In the genomic region with DNA sequence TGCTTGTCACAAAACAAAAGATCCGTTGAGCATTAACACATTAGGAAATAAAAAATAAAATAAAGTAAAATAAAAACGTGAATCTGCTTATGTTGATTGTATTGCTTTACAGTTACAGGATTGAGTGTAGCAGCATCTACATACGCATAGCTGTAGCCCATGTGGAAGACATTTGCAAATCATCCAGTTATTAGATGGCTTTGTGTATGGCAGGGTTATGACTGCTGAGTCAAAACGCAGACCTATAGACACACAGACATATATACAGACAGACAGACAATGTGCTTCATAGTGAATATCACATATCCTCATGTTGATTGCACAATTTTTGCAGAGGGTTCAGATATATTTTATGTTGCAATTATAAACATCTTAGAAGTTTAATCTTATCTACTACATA, we compare ENCODE assay signal across 12 mouse cellular contexts.
DNase-seq lines count a peak whose midpoint lies in the region; ATAC-seq lines count a peak whose summit lies in the region.
"Had no signal": no experiment of that assay in that cellular context is flagged by ENCODE, and none has a peak within 500 bp of the region (broad histone marks: within the 10 kb centered on the region; RNA-seq: fewer than 3 reads in every experiment).

No protein-coding gene starts in this region.

- H3K4me2 ChIP-seq in forebrain, embryonic 12.5 days = peak overlapping the region; percentile 45
- H3K4me2 ChIP-seq in neural tube, embryonic 11.5 days (ENCODE audit: low read depth) = no peak overlapping the region
- peak overlapping the region; percentile 40 for H3K4me2 ChIP-seq in midbrain, embryonic 12.5 days (replicated peaks)
- H3K4me2 ChIP-seq: liver, embryonic 12.5 days had no signal

- H3K36me3 ChIP-seq in forebrain, embryonic 12.5 days (replicated peaks) = no peaks in the 10 kb centered on the region
- no peaks in the 10 kb centered on the region for H3K36me3 ChIP-seq in forebrain, embryonic 10.5 days (replicated peaks)
- no peaks in the 10 kb centered on the region for H3K36me3 ChIP-seq in neural tube, embryonic 11.5 days (ENCODE audit: control insufficient read depth, insufficient read depth, low read length)
- H3K36me3 ChIP-seq in midbrain, embryonic 12.5 days = no peaks in the 10 kb centered on the region
- H3K36me3 ChIP-seq: liver, embryonic 12.5 days had no signal

- peak; percentile 25; the same call in 1 of the 2 replicates for ATAC-seq in forebrain, embryonic 12.5 days (ENCODE audit: low FRiP score)
- peak; percentile 26; the same call in 1 of the 2 replicates for ATAC-seq in neural tube, embryonic 11.5 days (ENCODE audit: insufficient read depth, low FRiP score, low TSS enrichment)
- peak; percentile 41 for ATAC-seq in midbrain, embryonic 12.5 days (ENCODE audit: low FRiP score, low read depth)
- ATAC-seq: intestine, postnatal 0 days; liver, embryonic 12.5 days had no signal

- no peaks in the 10 kb centered on the region for H3K9me3 ChIP-seq in forebrain, embryonic 12.5 days
- H3K9me3 ChIP-seq in forebrain, embryonic 10.5 days = no peaks in the 10 kb centered on the region
- H3K9me3 ChIP-seq in neural tube, embryonic 11.5 days (ENCODE audit: control insufficient read depth, low read length) = no peaks in the 10 kb centered on the region
- H3K9me3 ChIP-seq in midbrain, embryonic 12.5 days = no peaks in the 10 kb centered on the region
- H3K9me3 ChIP-seq: liver, embryonic 12.5 days had no signal

- no peaks in the 10 kb centered on the region for H3K27me3 ChIP-seq in forebrain, embryonic 12.5 days
- H3K27me3 ChIP-seq in forebrain, embryonic 10.5 days (ENCODE audit: poor library complexity, severe bottlenecking) = no peaks in the 10 kb centered on the region
- H3K27me3 ChIP-seq in neural tube, embryonic 11.5 days (ENCODE audit: control insufficient read depth, insufficient read depth, low read length) = no peaks in the 10 kb centered on the region
- H3K27me3 ChIP-seq in midbrain, embryonic 12.5 days = no peaks in the 10 kb centered on the region
- H3K27me3 ChIP-seq: liver, embryonic 12.5 days had no signal

- H3K4me1 ChIP-seq in forebrain, embryonic 12.5 days = peaks cover 27% of the 10 kb centered on the region
- H3K4me1 ChIP-seq in forebrain, embryonic 10.5 days = peaks cover 10% of the 10 kb centered on the region; the same call in 1 of the 2 replicates
- peaks cover 2% of the 10 kb centered on the region; the same call in 1 of the 2 replicates for H3K4me1 ChIP-seq in neural tube, embryonic 11.5 days (ENCODE audit: control insufficient read depth, insufficient read depth, low read length)
- H3K4me1 ChIP-seq in midbrain, embryonic 12.5 days = peaks cover 14% of the 10 kb centered on the region
- H3K4me1 ChIP-seq: liver, embryonic 12.5 days had no signal

- DNase-seq in forebrain, embryonic 10.5 days (ENCODE audit: extremely low spot score, low spot score) = no peak
- no peak for DNase-seq in neural tube, embryonic 11.5 days (ENCODE audit: low spot score)
- no peak for DNase-seq in neural tube, embryonic 10.5 days (ENCODE audit: extremely low spot score, low spot score)
- no peak for DNase-seq in frontal cortex, adult 2 months (ENCODE audit: extremely low spot score in 1 of 2, low spot score in 1 of 2)
- no peak for DNase-seq in retina, embryonic 14.5 days (ENCODE audit: low spot score)
- DNase-seq in yolk sac, embryonic 10.5 days (ENCODE audit: low spot score) = no peak
- DNase-seq: adrenal gland, postnatal 10 days; thymus, adult 2 months had no signal

- 73% methylated on average over 4 of the region's 4 CpGs for WGBS in forebrain, embryonic 12.5 days
- 92% methylated on average over 4 of the region's 4 CpGs for WGBS in forebrain, embryonic 10.5 days
- 73% methylated on average over 4 of the region's 4 CpGs for WGBS in neural tube, embryonic 11.5 days
- WGBS in midbrain, embryonic 12.5 days = 86% methylated on average over 4 of the region's 4 CpGs

- no peak overlapping the region for H3K4me3 ChIP-seq in forebrain, embryonic 12.5 days (replicated peaks)
- no peak overlapping the region for H3K4me3 ChIP-seq in forebrain, embryonic 10.5 days
- no peak overlapping the region for H3K4me3 ChIP-seq in neural tube, embryonic 11.5 days (ENCODE audit: low read depth, low read length)
- no peak overlapping the region for H3K4me3 ChIP-seq in midbrain, embryonic 12.5 days
- H3K4me3 ChIP-seq: liver, embryonic 12.5 days had no signal

- 0 out of 2 replicates have a peak overlapping the region, but pooled peaks have one; percentile 29 for H3K9ac ChIP-seq in forebrain, embryonic 12.5 days
- 0 out of 2 replicates have a peak overlapping the region, but pooled peaks have one; percentile 8 for H3K9ac ChIP-seq in neural tube, embryonic 11.5 days (ENCODE audit: low read length)
- H3K9ac ChIP-seq in midbrain, embryonic 12.5 days (replicated peaks) = no peak overlapping the region
- H3K9ac ChIP-seq: liver, embryonic 12.5 days had no signal

- H3K27ac ChIP-seq in forebrain, embryonic 12.5 days = peak overlapping the region; percentile 89
- no peak overlapping the region for H3K27ac ChIP-seq in forebrain, embryonic 10.5 days
- peak overlapping the region; percentile 84 for H3K27ac ChIP-seq in neural tube, embryonic 11.5 days (ENCODE audit: low read depth, low read length)
- peak overlapping the region; percentile 88 for H3K27ac ChIP-seq in midbrain, embryonic 12.5 days (replicated peaks)
- H3K27ac ChIP-seq: liver, embryonic 12.5 days had no signal
